Mouse (Mus musculus) stomach, embryonic 16.5 days (tissue): ENCODE data around the gene Ndufc2. TPM values are rescaled to one million over a fixed set of nuclear protein-coding genes. Genes with fewer than 3 reads are reported as not detected.

ENCODE experiments used
- ATAC-seq: fragments of 200-750 bp; cut with Nextera tagmentation; 2 replicates; pipeline ENCODE4 v1.8.0; 2017; ENCODE audit warnings: moderate number of reproducible peaks, moderate TSS enrichment; ENCODE audit not compliant: insufficient read depth, low FRiP score
- H3K27ac ChIP-seq: fragments of 300-500 bp; sonication (generic); 2 replicates; pipeline ENCODE4 v1.5.1; 2014; ENCODE audit warnings: low read length
- H3K27me3 ChIP-seq: fragments of 300-500 bp; sonication (generic); 2 replicates; pipeline ENCODE4 v1.6.1; 2014; ENCODE audit warnings: low read length, control low read depth, mixed read lengths; ENCODE audit not compliant: control insufficient read depth, insufficient read depth
- H3K36me3 ChIP-seq: fragments of 300-500 bp; sonication (generic); 2 replicates; pipeline ENCODE4 v1.6.1; 2014; ENCODE audit warnings: low read length; ENCODE audit not compliant: control insufficient read depth, insufficient read depth
- H3K4me1 ChIP-seq: fragments of 300-500 bp; sonication (generic); 2 replicates; pipeline ENCODE4 v1.6.1; 2014; ENCODE audit warnings: low read length, control low read depth, mixed read lengths; ENCODE audit not compliant: control insufficient read depth, insufficient read depth
- H3K4me2 ChIP-seq: fragments of 300-500 bp; sonication (generic); 2 replicates; pipeline ENCODE4 v1.6.1; 2014; ENCODE audit warnings: low read depth, low read length, mixed read lengths
- H3K4me3 ChIP-seq: fragments of 300-500 bp; sonication (generic); replicated peaks from 2 replicates; pipeline ENCODE4 v1.5.1; 2014; ENCODE audit warnings: mild to moderate bottlenecking, low read length
- H3K9ac ChIP-seq: fragments of 300-500 bp; sonication (generic); 2 replicates; pipeline ENCODE4 v1.6.1; 2014; ENCODE audit warnings: low read length
- H3K9me3 ChIP-seq: fragments of 300-500 bp; sonication (generic); replicated peaks from 2 replicates; pipeline ENCODE4 v1.6.1; 2016; ENCODE audit warnings: low read length, control low read depth; ENCODE audit not compliant: control insufficient read depth
- WGBS: fragments of 180-500 bp; shearing (Covaris S2); extraction: QIAGEN DNeasy Blood & Tissue Kit; methylation state at CpG from one replicate; pipeline ENCODE4 v1.1.7; 2014; 5-methylcytosine and 5-hydroxymethylcytosine counted together
- polyA plus RNA-seq: library from polyadenylated mRNA; unstranded; fragments of >200 nt; fragmentation: Nextera tagmentation; extraction: Ambion mirVana; gene quantifications from 2 replicates; pipeline ENCODE4 v1.2.1, GENCODE M21; 2015

Gene Ndufc2
- polyA plus RNA-seq, 1 experiment from 2014 or later = 373 TPM

DNA sequence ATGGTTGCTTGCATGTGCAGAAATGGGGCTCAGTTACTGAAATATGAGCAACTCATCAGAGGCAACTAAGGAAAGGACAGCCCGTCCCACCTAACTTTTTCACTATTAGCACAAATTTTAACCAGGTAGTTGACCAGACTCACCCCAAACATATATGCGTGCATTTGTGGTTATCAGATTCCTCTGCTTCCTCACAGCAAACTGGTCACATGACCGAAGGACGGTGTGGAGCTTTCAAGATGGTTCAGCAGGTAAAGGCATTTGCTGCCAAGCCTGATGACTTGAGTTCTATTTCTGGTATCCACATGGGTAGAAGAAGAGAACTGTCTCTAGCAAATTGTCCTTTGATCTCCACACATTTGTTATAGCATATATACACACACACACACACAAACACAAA is 41.5 kb upstream of the Ndufc2 start:
- H3K36me3 ChIP-seq = no peaks in the 10 kb centered on the region
- H3K4me2 ChIP-seq = no peak overlapping the region
- no peaks in the 10 kb centered on the region for H3K9me3 ChIP-seq
- no peak overlapping the region for H3K27ac ChIP-seq
- H3K27me3 ChIP-seq = no peaks in the 10 kb centered on the region
- no peak for ATAC-seq
- 84% methylated on average over 4 of the region's 4 CpGs for WGBS
- no peak overlapping the region for H3K4me3 ChIP-seq
- no peak overlapping the region for H3K9ac ChIP-seq
- H3K4me1 ChIP-seq = 0 out of 2 replicates have a peak, but pooled peaks cover 3% of the 10 kb centered on the region

GRCm38 (mm10) chr7:97360166-97360565 is 39.6 kb upstream of the Ndufc2 start:
- H3K9ac ChIP-seq = no peak overlapping the region
- 65% methylated on average over 5 of the region's 5 CpGs for WGBS

DNA sequence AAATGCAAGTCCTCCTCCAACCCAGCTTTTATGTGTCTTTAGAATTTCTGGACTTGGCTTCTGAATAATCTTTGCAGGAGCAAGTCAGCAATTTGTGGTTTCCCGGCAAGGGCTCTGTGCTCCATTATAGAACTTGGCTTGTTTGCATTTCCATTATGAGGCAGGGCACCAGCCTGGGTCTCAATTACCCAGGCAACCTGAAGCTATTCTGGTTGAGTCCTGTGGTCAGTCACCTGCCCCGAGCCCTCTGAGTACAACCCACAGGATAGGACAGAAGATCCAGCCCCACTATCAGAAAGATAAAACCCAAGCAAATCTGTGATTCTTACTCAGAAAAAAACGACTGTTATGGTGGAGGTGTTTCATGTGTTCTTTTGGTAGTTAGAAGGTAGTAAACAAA is 38.8 kb upstream of the Ndufc2 start:
- Histone ChIP-seq H3K27me3 (no peaks in the 10 kb centered on the region), H3K27ac (no peak overlapping the region), H3K4me1 (no peaks in the 10 kb centered on the region), H3K9me3 (no peaks in the 10 kb centered on the region), H3K4me2 (no peak overlapping the region), H3K4me3 (no peak overlapping the region), H3K9ac (no peak overlapping the region), H3K36me3 (no peaks in the 10 kb centered on the region)
- 51% methylated on average over 3 of the region's 3 CpGs for WGBS
- ATAC-seq = no peak

More at GRCm38 (mm10) chr7:97360166-97360565, 39.6 kb upstream of the Ndufc2 start:
- Histone ChIP-seq H3K27me3 (no peaks in the 10 kb centered on the region), H3K9me3 (no peaks in the 10 kb centered on the region), H3K27ac (no peak overlapping the region), H3K4me1 (no peaks in the 10 kb centered on the region), H3K36me3 (no peaks in the 10 kb centered on the region), H3K4me2 (no peak overlapping the region), H3K4me3 (no peak overlapping the region)
- ATAC-seq = no peak

GRCm38 (mm10) chr7:97361467-97361866 is 38.3 kb upstream of the Ndufc2 start:
- H3K4me3 ChIP-seq = no peak overlapping the region
- no peak overlapping the region for H3K27ac ChIP-seq
- no peaks in the 10 kb centered on the region for H3K4me1 ChIP-seq
- no peak overlapping the region for H3K9ac ChIP-seq
- no peaks in the 10 kb centered on the region for H3K9me3 ChIP-seq
- ATAC-seq = no peak
- H3K4me2 ChIP-seq = no peak overlapping the region
- 29% methylated on average over 4 of the region's 4 CpGs for WGBS
- no peaks in the 10 kb centered on the region for H3K36me3 ChIP-seq
- no peaks in the 10 kb centered on the region for H3K27me3 ChIP-seq

DNA sequence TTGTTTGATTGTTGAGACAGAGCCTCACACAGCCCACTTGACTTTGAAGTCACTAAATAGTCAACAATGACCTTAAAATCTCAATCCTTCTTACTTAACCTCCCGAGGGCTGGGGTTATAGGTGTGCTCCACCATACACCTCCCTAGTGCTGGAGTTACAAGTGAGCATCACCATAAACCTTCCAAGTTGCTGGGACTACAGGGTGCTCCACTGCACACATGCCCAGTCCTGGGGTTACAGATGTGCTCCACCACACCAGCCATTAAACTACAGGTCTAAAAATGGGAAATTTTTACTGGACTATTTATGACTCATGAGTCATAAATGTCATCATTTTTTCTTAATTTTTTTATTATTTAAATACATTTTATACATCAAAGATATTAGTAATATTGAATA is 33.9 kb upstream of the Ndufc2 start:
- no peak overlapping the region for H3K9ac ChIP-seq
- no peak overlapping the region for H3K4me3 ChIP-seq
- H3K4me1 ChIP-seq = 0 out of 2 replicates have a peak, but pooled peaks cover 2% of the 10 kb centered on the region
- H3K36me3 ChIP-seq = no peaks in the 10 kb centered on the region
- no peaks in the 10 kb centered on the region for H3K27me3 ChIP-seq
- H3K9me3 ChIP-seq = no peaks in the 10 kb centered on the region
- no peak overlapping the region for H3K27ac ChIP-seq
- WGBS = 73% methylated on average over 1 of the region's 1 CpGs
- H3K4me2 ChIP-seq = no peak overlapping the region
- no peak for ATAC-seq

DNA sequence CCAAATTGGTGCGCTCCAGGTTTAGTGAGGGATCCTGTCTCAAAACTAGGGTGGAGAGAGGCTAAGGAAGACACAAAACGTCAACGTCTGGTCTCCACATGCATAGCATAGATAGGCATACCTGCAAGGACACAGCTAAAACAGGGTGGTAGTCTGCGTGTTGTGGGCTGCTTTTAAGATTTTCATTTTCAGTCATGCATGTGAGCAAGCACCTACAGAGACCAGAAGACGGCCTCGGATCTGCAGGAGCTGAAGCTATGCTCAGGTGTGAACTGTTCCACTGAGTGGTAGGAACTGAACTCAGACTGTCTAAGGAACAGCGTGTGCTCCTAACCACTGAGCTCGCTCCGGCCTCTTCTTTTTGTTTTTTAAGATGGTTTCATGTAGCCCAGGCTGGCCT is 24.7 kb upstream of the Ndufc2 start:
- H3K9ac ChIP-seq = no peak overlapping the region
- no peak overlapping the region for H3K27ac ChIP-seq
- ATAC-seq = no peak
- no peaks in the 10 kb centered on the region for H3K9me3 ChIP-seq
- no peak overlapping the region for H3K4me3 ChIP-seq
- H3K4me1 ChIP-seq = peaks cover 12% of the 10 kb centered on the region
- peaks cover 16% of the 10 kb centered on the region for H3K36me3 ChIP-seq
- 96% methylated on average over 9 of the region's 9 CpGs for WGBS
- H3K27me3 ChIP-seq = no peaks in the 10 kb centered on the region
- H3K4me2 ChIP-seq = no peak overlapping the region

- peaks cover 16% of the 10 kb centered on the region for H3K36me3 ChIP-seq
- H3K4me3 ChIP-seq = no peak overlapping the region
- H3K27ac ChIP-seq = no peak overlapping the region
- H3K27me3 ChIP-seq = no peaks in the 10 kb centered on the region
- no peak overlapping the region for H3K9ac ChIP-seq
- peaks cover 10% of the 10 kb centered on the region for H3K4me1 ChIP-seq
- no peak overlapping the region for H3K4me2 ChIP-seq
- no peaks in the 10 kb centered on the region for H3K9me3 ChIP-seq
- 72% methylated on average over 2 of the region's 2 CpGs for WGBS
- ATAC-seq = no peak
Observed at GRCm38 (mm10) chr7:97375906-97376305, 23.9 kb upstream of the Ndufc2 start.

GRCm38 (mm10) chr7:97379304-97379703 is 20.5 kb upstream of the Ndufc2 start:
- no peak for ATAC-seq
- H3K9ac ChIP-seq = no peak overlapping the region
- no peaks in the 10 kb centered on the region for H3K27me3 ChIP-seq
- no peaks in the 10 kb centered on the region for H3K4me1 ChIP-seq
- H3K36me3 ChIP-seq = peaks cover 21% of the 10 kb centered on the region
- no peak overlapping the region for H3K4me3 ChIP-seq
- H3K4me2 ChIP-seq = no peak overlapping the region
- H3K9me3 ChIP-seq = no peaks in the 10 kb centered on the region
- H3K27ac ChIP-seq = no peak overlapping the region
- WGBS = 88% methylated on average over 5 of the region's 5 CpGs

DNA sequence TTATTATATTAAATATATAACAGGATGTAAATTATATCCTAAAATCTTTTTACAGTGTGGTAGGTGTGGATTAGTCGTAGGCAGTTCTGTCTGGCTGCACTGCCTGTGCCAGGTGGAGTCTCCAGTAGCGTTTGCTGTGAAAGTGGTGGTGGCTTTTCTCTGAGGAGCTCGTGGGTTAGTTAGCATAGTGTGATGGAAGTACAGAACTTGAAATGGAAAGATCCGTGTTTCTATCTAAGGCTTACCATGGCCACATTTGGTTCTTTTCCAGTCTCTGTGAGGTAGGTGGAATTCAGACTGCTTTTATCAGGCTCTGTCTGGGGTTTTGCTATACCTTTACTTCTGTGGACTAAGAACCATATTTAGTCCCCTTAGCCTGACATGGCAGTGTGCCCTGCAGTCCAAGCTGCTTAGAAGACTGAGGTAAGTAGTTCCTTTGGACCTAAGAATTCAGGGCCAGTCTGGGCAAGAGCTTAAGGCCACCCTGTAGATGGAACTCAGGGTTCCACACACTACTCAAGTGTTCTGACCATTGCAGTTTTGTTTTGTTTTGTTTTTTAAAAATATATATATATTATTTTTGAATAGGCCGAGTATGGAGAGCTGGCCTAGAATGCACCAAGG is 19.2 kb upstream of the Ndufc2 start:
- no peaks in the 10 kb centered on the region for H3K27me3 ChIP-seq
- no peak overlapping the region for H3K4me3 ChIP-seq
- no peak overlapping the region for H3K9ac ChIP-seq
- no peaks in the 10 kb centered on the region for H3K9me3 ChIP-seq
- peaks cover 29% of the 10 kb centered on the region for H3K36me3 ChIP-seq
- no peak for ATAC-seq
- 92% methylated on average over 5 of the region's 5 CpGs for WGBS
- H3K27ac ChIP-seq = no peak overlapping the region
- no peak overlapping the region for H3K4me2 ChIP-seq
- H3K4me1 ChIP-seq = no peaks in the 10 kb centered on the region
